Mouse (Mus musculus) right cerebral cortex, postnatal 25 days (tissue): Measurements from ENCODE around the gene Plxna2.

ENCODE experiments used
- DNase-seq: peaks from one replicate; pipeline ENCODE4 v3.0.0; 2022

Gene Plxna2

DNA sequence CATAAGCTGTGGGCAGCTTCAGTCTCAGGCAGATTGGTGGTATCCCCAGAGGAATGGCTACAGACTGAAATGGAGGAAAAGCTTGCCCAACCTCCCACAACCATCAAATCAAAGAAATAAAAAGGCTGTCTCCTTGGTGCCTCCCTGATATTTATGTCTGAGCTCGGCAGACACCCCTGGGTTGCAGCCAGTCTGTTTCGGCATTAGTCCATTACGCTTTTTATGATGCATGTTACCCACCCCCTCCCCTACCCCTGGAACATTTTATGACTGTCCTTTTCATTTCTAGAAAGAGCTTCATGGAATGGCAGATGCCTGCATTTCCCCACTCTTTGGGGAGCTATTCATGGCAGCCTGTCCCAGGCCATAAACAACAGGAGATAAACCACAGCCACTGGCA lies 47.7 kb downstream of the Plxna2 start:
- DNase-seq = no peak

DNA sequence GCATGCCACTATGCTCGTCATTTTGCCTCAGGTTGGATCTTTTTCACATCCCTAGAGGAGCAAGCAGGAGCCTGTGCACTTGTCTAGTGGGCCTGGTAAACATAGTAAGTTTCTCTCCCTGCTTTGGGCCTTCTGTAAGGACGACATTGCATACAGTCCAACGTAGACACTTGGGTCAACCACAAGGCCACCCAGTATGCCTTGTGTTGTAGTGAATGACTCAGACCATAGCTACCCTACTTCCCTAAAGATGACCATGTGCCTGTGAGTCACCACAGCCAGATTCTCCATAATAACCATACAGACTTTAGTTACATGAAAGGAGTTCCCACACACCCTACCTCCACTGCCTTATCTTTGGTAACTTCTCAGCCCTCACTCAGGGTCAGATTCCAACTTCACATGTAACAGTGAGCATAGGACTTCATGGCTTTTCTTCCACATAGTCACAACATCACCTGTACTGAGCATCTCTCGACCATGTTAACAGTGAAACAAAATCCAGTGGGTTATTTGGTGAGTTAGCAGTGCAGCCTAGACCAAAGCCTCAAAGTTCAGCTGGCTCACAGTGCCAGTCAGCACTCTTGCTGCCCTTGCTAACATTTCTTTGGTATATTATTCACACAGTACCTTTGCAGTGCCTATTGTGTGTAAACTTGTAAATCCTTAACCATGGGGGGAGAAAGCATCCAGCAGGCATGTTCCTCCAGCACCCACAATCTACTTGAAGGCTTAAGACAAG lies 53.9 kb downstream of the Plxna2 start:
- DNase-seq = no peak

DNA sequence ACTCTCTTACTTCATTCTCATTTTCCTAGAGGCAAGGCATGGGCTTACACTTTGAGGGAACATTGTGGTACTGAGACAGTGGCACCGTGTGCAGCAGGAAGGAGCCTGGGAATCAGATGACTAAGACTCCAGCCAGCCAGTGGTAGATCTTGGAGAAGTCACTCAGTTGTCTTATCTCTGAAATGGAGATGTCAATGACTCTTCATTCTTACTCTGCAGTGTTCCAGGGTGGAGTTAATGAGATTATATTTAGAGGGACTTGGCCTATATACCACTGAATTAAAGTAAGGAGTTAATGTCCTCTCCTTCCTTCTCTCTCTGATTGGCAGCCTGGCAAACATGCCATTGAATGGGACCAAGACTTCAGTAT lies 54.5 kb downstream of the Plxna2 start:
- DNase-seq = no peak

DNA sequence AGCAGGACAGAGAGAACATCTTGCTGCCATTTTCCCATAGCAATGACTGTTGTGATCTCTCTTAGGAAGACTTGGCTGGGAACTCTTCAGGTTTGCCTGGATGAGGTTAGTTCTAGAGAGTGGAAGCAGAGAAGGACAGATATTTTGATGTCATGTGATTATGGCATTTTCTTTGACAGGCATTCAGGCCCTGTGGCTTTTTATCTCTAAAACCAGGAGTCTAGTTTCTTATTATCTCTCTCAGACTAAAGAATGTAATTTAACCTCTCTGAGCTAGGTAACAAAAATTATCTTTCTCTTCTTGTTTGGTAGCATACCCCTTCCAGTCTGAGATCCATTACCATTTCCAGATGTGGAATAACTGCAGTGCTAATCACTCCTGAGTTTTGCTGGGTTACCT lies 55.2 kb downstream of the Plxna2 start:
- no peak for DNase-seq

DNA sequence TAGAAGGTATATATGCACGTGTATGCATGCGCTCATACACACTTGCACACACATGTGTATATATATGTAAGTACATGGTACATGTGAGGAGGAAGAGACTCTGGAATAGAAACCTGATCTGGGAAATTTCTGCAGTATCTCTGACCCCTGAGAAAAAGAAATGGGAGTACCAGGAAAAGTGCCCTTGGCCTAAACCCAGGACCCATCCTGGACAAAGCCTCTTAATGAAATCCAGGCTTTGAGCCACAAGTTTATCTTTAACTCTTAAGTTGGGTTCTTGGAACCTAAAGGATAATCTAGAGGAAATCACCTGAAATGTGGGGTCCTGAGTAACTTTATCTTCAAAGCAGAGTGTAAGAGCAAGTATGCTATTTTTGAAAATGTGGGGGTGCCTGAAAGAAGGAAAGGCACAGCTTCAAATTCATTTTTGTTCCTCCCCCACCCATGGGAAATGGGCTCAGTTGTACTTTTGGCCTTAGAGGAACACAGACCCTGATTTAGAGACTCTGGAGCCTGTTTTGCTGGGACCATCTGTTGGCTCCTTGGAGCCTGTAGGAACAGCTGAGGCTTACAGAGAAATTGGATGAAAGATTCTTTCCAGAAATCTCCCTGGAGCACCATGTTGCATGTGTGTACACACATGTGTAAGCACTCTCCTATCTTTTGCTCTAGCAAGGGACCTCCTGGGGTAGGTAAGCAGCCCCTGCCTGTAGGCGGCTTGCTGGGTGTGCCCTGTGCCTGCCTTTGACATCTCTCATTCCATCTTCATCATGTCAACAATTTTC lies 57.3 kb downstream of the Plxna2 start:
- no peak for DNase-seq

DNA sequence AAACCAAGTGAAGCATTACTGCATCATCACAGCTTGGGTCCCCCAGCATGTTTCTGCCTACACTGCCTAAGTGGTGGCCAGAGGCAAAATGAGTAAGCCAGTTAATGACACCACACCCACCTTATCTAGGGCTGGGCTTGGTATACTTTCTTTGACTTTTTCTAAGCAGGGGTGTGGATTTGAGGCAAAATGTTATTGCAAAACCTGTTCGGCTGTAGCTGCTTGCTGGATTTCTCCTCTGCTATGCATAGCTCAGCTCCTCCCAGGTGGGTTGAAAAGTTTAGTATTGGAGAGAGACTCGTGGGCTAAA lies 57.8 kb downstream of the Plxna2 start:
- DNase-seq = no peak

DNA sequence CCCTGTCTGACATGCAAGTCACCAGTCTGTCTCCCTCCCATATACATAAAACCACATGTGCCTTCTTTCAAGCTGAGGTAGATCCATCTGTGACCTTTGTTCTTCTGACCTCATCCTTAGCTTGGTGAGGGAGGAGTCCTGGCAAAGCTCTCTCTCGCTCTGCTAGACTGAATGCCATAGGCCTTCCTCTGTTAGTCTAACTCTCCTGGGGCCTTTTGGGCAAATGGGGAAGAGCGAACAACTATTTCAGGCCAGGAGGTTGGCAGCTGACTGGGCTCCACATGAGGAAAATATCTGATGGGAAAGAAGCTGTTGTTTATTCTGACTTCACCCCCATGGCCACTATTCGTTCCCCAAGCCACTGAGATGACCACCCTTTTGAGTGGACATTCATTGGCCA lies 59.9 kb downstream of the Plxna2 start:
- no peak for DNase-seq

DNA sequence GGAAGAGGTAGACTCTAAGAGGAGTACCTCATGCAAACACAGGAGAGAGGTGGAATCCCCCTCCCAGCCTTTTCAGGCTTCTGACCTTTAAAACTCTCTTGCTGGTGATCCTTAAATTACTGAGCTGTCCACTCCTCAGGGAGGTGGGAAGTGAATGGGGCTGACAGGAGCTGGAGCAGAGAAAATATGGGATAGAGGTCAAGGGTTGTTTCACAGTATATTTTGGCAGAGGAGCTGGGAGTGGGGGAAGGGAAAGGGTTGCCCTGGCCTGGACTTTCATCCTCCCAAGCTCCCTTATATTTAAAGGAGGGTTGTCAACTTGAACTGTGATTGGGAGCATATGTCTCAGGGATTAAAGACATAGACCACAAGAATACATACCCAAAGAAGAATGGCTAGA lies 61.1 kb downstream of the Plxna2 start:
- DNase-seq = no peak

DNA sequence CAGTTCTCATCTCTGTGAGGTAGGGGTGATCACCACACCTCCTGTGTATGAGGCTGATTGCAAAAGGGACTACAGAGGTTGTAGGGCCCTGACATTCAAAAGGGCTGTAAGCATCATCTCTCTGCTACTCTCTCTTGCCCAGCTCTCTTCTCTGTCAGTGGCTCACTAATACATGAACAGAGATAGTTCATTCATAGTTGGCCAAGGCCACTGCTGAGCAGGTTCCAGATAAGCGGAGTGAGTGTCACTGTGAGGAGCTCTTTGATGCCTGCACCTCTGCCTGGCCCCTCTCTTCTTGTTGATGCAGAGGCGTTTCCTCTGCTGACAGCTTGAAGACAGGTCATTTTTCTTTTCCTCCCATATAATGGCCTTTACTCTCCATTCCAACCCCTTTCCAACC lies 62.1 kb downstream of the Plxna2 start:
- no peak for DNase-seq

DNA sequence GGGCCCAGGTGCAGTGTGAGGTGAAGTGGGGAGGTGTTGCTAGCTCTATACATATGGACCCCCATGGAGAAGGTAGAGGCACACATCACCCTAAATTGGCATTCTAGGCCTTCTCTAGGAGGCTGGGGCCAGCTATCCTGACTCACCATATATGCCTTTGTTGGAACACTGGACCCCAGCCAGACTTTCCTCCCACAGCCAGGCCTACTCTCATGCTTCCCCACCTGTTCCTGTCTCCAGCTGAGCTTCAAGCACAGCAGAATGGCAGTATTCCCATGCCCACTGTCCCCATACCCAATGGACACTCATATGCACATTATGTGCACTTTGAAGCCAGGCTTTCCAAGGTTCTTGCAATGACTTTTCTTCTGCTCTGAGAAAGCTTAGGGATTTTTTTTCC lies 64.0 kb downstream of the Plxna2 start:
- peak; percentile 85 for DNase-seq

DNA sequence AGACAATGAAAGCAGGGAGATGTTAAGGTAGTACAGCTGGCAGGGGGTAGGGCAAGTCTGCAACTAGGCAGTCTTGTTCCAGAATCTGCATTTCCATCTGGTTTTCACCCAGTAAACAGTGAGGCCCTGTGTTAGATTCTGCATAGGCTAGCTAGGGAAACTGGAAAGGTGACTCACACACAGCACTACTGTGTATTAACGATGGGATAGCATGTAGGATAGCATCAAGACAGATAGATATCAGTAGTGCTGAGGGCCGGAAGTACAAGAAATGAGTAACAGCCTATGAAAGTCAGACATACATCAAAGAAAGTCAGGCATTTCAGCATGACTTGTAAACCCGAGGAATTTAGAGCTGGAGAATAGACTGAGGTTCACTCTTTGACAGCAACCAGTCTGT lies 65.1 kb downstream of the Plxna2 start:
- no peak for DNase-seq

DNA sequence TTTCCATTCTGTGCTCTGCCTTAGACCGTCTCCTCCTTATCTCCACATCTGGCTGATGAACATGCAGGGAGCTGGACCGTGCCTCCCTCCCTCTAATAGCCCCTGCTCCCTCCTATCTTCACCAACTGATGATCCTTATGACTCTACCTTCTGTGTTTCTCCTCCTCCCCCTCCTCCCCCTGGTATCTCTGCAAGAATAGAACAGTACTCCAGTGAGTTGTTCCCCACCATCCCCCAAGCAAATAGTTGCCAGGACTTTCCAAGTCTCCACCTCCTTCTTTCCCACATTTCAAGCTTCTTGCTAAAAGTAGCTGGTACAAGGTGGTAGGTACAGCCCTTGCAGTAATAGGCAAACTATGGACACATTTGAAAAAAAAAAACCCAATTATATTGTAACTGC lies 67.9 kb downstream of the Plxna2 start:
- DNase-seq = peak; percentile 47

DNA sequence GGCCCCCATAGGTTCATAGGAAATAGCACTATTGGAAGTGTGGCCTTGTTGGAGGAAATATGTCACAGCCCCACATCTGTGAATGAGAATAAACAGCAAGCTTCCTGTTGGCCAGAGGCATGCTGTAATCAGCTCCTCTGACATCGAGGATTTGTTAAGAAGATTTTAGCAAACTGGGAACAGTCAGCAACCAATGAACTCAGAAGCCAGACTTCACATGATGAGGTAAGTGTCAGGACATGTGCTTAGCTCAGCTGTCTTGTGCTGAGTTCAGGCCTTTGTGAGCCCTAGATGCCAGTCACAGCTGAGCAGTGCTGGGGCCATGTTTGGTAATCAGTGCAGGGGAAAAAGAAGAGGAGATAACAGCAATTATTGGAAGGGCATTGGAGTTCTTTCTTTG lies 69.7 kb downstream of the Plxna2 start:
- DNase-seq = no peak

DNA sequence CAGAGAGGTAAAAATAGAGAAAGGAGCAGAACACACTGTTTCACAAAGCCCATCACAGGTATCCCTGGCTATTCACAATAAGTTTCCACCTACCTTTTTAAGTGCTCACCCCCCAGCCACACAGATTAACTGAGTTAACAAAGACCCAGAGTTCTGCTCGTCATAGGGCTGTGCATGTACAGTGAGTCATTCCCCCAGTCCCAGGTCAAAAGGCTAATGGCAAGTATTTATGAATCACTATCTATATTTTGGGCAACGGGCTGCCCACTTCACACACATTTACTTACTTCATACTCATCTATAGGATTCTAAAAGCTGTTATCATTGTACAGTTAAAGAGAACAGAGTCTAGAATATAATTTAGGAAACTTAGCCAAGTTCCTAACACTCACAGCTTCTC lies 70.1 kb downstream of the Plxna2 start:
- DNase-seq = no peak

DNA sequence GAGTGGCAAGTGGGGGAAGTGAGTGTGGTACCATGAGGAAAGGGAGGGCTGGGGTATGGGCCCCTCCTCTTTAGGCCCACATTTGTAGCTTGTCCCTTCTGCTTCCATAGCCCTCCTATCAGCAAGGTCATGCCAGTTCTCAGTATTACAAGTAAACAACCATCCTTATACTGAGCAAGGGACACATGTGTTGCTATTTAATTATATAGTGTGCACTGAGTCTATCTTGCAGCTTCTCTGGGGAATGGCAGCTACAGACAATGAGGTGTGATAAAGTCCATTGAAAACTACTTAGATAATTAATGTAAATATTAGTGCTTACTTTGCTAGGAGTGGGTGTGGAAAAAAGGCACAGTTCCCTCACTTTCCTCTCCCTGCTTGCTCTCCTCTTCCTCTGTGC lies 75.0 kb downstream of the Plxna2 start:
- DNase-seq = no peak

DNA sequence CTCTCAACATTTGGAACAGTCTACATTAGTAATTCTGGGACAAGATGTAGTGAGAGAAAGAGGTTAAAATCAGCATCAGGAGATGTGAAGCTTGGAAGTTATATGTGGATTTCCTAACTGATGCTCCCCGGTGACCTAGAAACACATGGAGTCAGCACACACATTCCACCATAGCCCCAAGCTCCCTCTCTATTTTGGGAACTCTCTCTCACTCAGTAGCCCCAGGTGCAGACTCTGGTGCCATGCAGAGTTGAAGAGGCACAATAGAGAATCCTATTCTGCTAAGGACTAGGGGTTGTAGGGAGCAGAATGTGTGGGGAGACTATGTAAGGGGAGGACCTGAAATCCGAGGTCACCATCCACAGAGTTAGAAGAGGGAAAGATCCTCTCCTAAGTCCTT lies 75.5 kb downstream of the Plxna2 start:
- no peak for DNase-seq

DNA sequence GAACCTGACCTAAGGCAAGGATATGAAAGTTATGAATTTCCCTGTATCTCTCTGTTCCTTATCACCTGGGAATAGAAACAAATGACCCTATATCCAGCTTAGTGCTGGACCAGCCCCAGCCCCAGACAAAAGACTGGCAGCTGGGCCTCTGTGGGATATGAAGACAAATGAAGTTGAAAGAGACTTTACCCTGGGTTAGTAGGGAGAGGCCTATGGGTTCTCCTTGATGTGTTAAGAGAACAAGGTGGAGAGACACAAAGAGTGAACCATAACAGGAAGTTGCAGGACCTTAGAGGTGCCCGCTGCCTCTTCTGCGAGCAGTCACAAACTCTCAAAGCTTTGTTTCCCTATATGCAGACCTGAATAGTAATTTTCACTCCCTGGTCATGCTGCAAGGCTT lies 76.8 kb downstream of the Plxna2 start:
- DNase-seq = no peak

DNA sequence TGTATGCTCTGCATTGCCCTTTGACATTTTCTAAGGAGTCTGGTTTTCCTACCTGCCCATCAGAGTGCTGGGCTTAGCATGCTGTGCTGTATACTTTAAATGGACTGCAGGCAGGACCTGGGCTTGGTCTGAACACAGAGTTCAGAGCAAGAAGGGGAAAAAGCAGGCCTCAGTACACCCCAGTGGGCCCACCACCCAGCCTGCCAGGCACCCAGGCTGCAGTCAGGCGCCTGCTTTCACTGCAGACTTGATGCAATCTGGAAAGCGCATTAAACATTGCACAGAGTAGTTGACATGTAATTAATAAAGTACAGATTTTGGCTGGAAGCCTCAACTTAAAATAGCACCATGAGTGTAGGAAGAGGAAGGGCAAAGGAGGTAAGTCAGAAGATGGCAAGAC lies 79.4 kb downstream of the Plxna2 start:
- no peak for DNase-seq

DNA sequence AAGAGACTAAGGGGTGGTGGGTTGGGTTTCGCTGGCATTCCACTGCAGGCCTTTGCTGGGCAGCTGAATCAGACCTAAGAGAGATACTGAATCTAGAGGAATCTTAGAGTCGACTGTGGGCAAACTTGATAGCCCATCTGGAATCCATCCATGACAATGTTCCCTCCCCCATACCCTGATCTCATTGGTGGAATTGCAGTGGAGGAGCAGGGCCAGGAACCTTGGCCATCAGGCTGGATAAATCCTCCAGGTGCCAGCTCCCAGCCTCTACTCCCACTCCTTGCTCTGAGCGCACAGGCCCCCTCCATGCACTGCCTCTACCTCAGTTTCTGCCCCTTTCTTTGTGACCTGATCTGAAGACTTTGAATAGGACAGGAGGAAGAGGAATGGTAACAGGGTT lies 81.3 kb downstream of the Plxna2 start:
- no peak for DNase-seq

DNA sequence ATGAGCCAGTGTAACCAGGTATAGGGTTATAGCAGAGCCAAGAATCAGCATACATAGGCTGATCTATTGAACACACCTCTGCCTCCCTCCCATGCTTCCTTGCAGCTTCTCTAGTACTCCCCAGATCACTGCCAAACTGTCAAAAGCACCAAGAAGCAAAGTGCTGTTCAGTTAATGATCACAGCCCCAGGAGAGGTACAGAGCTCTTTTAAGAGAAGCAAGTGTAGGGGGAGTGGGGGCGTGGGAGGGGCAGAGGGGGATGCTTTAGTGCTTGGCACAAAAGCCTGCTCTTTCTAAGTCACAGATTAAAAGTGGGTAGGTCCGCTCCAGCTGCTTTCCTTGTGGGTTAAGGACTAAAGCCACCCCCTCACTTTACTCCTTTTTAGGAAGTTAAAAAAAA lies 85.2 kb downstream of the Plxna2 start:
- DNase-seq = peak; percentile 33

DNA sequence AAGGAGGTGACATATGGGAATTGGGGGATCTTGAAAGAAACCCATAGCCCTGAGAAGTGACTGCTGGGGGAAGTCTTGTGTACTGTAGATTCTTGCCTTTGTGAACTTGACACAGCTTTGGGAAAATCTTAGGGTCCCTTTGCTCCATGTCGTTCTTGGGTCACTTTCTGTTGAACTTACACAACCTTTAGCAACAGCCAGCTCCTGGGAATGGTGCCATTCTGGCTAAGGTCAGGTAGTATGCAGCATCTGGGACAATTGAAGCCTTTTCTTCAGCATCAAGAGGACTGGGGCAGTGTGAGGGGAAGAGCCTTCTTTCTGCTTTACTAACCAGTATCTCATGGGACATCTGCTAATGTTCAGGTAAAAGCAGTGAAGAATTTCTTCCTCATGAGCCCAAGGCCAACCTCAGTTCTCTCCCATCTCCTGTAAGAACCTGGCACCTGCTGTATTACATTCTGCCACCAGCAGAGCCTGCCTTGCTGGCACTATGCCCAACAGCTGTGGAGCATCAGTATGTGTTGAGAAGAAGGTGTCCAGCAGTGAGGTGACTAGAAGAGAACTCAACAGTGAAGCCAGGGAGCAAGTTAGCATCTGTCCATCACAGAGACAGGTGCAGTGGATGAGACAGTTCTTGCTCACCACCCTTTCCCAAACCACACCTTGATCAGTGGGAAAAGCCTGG lies 86.3 kb downstream of the Plxna2 start:
- DNase-seq = no peak

DNA sequence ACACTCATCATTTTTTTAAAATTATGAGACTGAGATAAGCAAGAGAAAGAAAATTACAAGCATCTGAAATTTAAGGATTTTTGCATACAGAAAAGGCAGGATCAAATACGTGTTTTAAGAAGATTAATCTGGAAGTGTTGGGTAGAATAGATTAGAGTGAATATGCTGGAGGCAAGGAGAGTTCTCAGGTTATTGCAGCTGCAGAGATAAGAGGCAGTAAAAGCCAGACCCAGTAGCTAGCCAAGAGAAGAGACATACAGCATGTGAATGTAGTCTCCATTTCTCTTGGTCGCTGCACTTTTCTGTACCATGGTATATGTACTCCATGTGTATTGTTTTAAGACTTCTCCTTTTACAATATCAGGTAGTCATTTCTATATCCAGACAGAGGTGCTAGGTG lies 88.5 kb downstream of the Plxna2 start:
- no peak for DNase-seq

DNA sequence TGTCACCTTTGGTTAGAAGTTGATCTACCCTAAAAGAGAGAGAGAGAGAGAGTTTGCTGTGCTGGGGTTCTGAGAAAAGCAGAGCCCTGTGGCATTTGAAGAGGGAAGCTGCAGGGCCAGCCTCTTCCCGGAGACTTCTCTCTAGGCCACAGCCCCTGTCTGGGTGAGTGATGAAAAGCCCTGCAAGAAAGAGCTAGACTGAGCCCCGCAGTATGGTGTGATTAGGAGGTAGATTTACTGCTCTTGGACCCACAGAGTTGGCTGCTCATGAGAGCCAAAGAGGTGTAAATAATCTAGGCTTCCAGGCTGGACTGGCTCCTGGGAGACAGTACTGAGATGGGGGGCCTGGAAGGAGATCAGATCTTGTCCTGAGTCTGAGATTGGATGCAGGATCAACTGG lies 94.4 kb downstream of the Plxna2 start:
- no peak for DNase-seq
